Mouse (Mus musculus) MEL (cell line): ENCODE measurements around the gene Ctnnb1.

ENCODE experiments used
- CHD2 ChIP-seq: IDR thresholded peaks from 2 replicates; pipeline ENCODE4 v1.6.1; 2011; ENCODE audit warnings: low read length, improper control_type of control experiment
- CTCF ChIP-seq, 3 experiments: IDR thresholded peaks in 2 of 3; conservative IDR thresholded peaks in 1 of 3; 2 replicates each; pipeline ENCODE4 v1.5.1; 2011 to 2012; ENCODE audit warnings: low read length in 3 of 3, low read depth in 2 of 3, mild to moderate bottlenecking in 2 of 3, improper control_type of control experiment in 1 of 3, inconsistent platforms in 1 of 3, mixed read lengths in 1 of 3, moderate library complexity in 1 of 3; ENCODE audit not compliant: control insufficient read depth in 1 of 3, insufficient read depth in 1 of 3, poor library complexity in 1 of 3, severe bottlenecking in 1 of 3
- ELF1 ChIP-seq: IDR thresholded peaks from 2 replicates; pipeline ENCODE4 v1.6.1; 2014; ENCODE audit warnings: low read depth, mild to moderate bottlenecking, inconsistent platforms, low read length, improper control_type of control experiment, moderate library complexity
- GATA1 ChIP-seq: IDR thresholded peaks from 2 replicates; pipeline ENCODE4 v1.6.1; 2011; ENCODE audit warnings: low read depth, low read length, improper control_type of control experiment
- HCFC1 ChIP-seq: IDR thresholded peaks from 2 replicates; pipeline ENCODE4 v1.6.1; 2012; ENCODE audit warnings: low read depth, mild to moderate bottlenecking, inconsistent platforms, low read length, improper control_type of control experiment, moderate library complexity
- MAX ChIP-seq: IDR thresholded peaks from 2 replicates; pipeline ENCODE4 v1.6.1; 2011; ENCODE audit warnings: low read length, improper control_type of control experiment
- MAZ ChIP-seq: IDR thresholded peaks from 2 replicates; pipeline ENCODE4 v1.6.1; 2012; ENCODE audit warnings: low read depth, mild to moderate bottlenecking, inconsistent platforms, low read length, improper control_type of control experiment
- MXI1 ChIP-seq: IDR thresholded peaks from 2 replicates; pipeline ENCODE4 v1.6.1; 2011; ENCODE audit warnings: mild to moderate bottlenecking, low read depth, low read length, improper control_type of control experiment
- NRF1 ChIP-seq: IDR thresholded peaks from 2 replicates; pipeline ENCODE4 v1.6.1; 2014; ENCODE audit warnings: low read depth, mild to moderate bottlenecking, inconsistent platforms, low read length, improper control_type of control experiment, moderate library complexity; ENCODE audit not compliant: poor library complexity, insufficient read depth, severe bottlenecking
- POLR2A ChIP-seq, 2 experiments: IDR thresholded peaks; 2 replicates each; pipeline ENCODE4 v1.6.1; 2011 to 2012; ENCODE audit warnings: low read length in 2 of 2, mild to moderate bottlenecking in 2 of 2, control low read depth in 1 of 2, improper control_type of control experiment in 1 of 2, low read depth in 1 of 2, moderate library complexity in 1 of 2; ENCODE audit not compliant: control insufficient read depth in 1 of 2, insufficient read depth in 1 of 2, poor library complexity in 1 of 2
- POLR2AphosphoS2 ChIP-seq: IDR thresholded peaks from 2 replicates; pipeline ENCODE4 v1.6.1; 2011; ENCODE audit warnings: low read length, improper control_type of control experiment
- ZKSCAN1 ChIP-seq: IDR thresholded peaks from 2 replicates; pipeline ENCODE4 v1.6.1; 2012; ENCODE audit warnings: low read depth, mild to moderate bottlenecking, inconsistent platforms, low read length, improper control_type of control experiment, moderate library complexity
- ZNF384 ChIP-seq: IDR thresholded peaks from 2 replicates; pipeline ENCODE4 v1.6.1; 2012; ENCODE audit warnings: low read depth, mild to moderate bottlenecking, inconsistent platforms, low read length, improper control_type of control experiment

GRCm38 (mm10) chr9:120964224-120964623 is 35.2 kb downstream of the Ctnnb1 start:
- TF ChIP-seq MAX (no peak), ZNF384 (no peak), CTCF (IDR thresholded peaks at IDR 0.05 in 2 of 3, conservative IDR thresholded peaks at IDR 0.05 in 1 of 3; ENCODE audit: control insufficient read depth in 1 of 3, insufficient read depth in 1 of 3, low read depth in 2 of 3, low read length in 3 of 3, poor library complexity in 1 of 3, severe bottlenecking in 1 of 3) (no peak), HCFC1 (no peak), MAZ (no peak), POLR2A (IDR thresholded peaks at IDR 0.05; ENCODE audit: control insufficient read depth in 1 of 2, insufficient read depth in 1 of 2, low read depth in 1 of 2, low read length in 2 of 2, poor library complexity in 1 of 2) (no peak), ZKSCAN1 (no peak), POLR2AphosphoS2 (no peak), CHD2 (no peak), GATA1 (no peak), NRF1 (no peak), ELF1 (no peak), MXI1 (no peak)
